Mouse (Mus musculus) hindbrain, embryonic 12.5 days (tissue): ENCODE data around the gene Gm15557. TPM values are rescaled to one million over a fixed set of nuclear protein-coding genes. Genes with fewer than 3 reads are reported as not detected.
"Not testable (repeated sequence)": the region's sequence is repeated elsewhere in the genome, so short reads cannot be mapped to it uniquely, and the experiment has no call there.

Source experiments
- ATAC-seq: fragments of 200-750 bp; cut with Nextera tagmentation; 2 replicates; pipeline ENCODE4 v1.8.0; 2017; ENCODE audit warnings: moderate TSS enrichment; ENCODE audit not compliant: low FRiP score
- H3K27ac ChIP-seq: fragments of 300-500 bp; sonication (generic); 2 replicates; pipeline ENCODE4 v1.5.1; 2016; ENCODE audit warnings: mild to moderate bottlenecking
- H3K27me3 ChIP-seq: fragments of 300-500 bp; sonication (generic); 2 replicates; pipeline ENCODE4 v1.6.1; 2016; ENCODE audit warnings: mild to moderate bottlenecking
- H3K36me3 ChIP-seq: fragments of 300-500 bp; sonication (generic); 2 replicates; pipeline ENCODE4 v1.6.1; 2016; ENCODE audit warnings: mild to moderate bottlenecking
- H3K4me1 ChIP-seq: fragments of 300-500 bp; sonication (generic); 2 replicates; pipeline ENCODE4 v1.6.1; 2016
- H3K4me2 ChIP-seq: fragments of 300-500 bp; sonication (generic); replicated peaks from 2 replicates; pipeline ENCODE4 v1.6.1; 2016; ENCODE audit warnings: mild to moderate bottlenecking
- H3K4me3 ChIP-seq: fragments of 300-500 bp; sonication (generic); 2 replicates; pipeline ENCODE4 v1.5.1; 2016; ENCODE audit warnings: mild to moderate bottlenecking
- H3K9ac ChIP-seq: fragments of 300-500 bp; sonication (generic); 2 replicates; pipeline ENCODE4 v1.6.1; 2016; ENCODE audit warnings: mild to moderate bottlenecking, moderate library complexity
- H3K9me3 ChIP-seq: fragments of 300-500 bp; sonication (generic); replicated peaks from 2 replicates; pipeline ENCODE4 v1.6.1; 2016; ENCODE audit warnings: mild to moderate bottlenecking
- WGBS: fragments of 180-500 bp; shearing (Covaris S2); methylation state at CpG from one replicate; pipeline ENCODE4 v1.1.7; 2016; 5-methylcytosine and 5-hydroxymethylcytosine counted together
- polyA plus RNA-seq: library from polyadenylated mRNA; unstranded; fragments of >200 nt; fragmentation: Nextera tagmentation; extraction: Ambion mirVana; gene quantifications from 2 replicates; pipeline ENCODE4 v1.2.1, GENCODE M21; 2016

Gene Gm15557
- polyA plus RNA-seq, result not detected in 2 replicates

GRCm38 (mm10) chr2:155940681-155941080 lies at the start of gene Gm15557:
Gene Gm15557, plus strand, starts transcription at chr2:155940728.
- Histone ChIP-seq H3K27ac (no peak within 1 kb of the TSS), H3K4me2 (no peak within 1 kb of the TSS), H3K9ac (no peak within 1 kb of the TSS), H3K9me3 (no peaks in the 10 kb centered on the region), H3K4me1 (peaks cover 22% of the 10 kb centered on the region), H3K27me3 (0 out of 2 replicates have a peak, but pooled peaks cover 8% of the 10 kb centered on the region), H3K4me3 (no peak within 1 kb of the TSS), H3K36me3 (no peaks in the 10 kb centered on the region)
- WGBS, result 85% methylated on average over 3 of the region's 3 CpGs
- ATAC-seq, result no peak

GRCm38 (mm10) chr2:155894307-155895045 lies 46.1 kb upstream of the Gm15557 start:
- 90% methylated on average over 13 of the region's 13 CpGs for WGBS
- Histone ChIP-seq H3K4me2 (no peak overlapping the region), H3K4me3 (no peak overlapping the region), H3K36me3 (peaks cover 38% of the 10 kb centered on the region), H3K27me3 (no peaks in the 10 kb centered on the region), H3K4me1 (no peaks in the 10 kb centered on the region), H3K9me3 (no peaks in the 10 kb centered on the region), H3K27ac (no peak overlapping the region), H3K9ac (no peak overlapping the region)
- no peak for ATAC-seq

DNA sequence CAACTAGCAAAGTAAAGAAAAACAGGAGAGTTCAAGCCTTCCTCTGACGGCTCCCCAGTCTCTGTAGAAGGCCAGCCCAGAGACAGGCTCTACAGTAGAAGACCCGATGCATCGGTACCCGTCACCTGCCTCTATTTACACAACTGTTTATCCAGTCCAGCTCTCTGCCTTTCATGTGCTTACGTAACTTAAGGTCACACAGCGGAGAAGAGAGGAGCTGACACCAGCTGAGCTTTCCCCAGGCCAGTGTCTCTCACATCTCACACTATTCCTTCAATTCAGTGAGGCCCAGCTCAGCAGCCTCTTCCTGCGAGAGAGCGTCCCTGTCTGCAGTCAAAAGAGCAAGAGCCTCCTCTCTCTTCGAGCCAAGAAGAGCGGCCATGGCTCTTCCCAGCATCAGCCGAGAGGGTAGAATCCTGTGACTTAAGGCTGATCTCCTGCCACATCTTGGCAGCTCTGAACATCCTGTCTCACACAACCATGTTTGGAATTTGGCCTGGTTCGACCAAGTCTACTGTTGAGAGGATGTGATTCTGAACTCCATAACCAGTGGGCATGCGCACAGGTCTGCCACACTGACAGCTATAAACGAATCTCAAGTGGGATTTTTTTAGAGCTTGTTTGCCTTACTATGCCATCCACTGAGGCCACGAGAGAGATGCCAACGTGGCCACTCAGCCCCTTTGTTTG lies 45.3 kb upstream of the Gm15557 start:
- Histone ChIP-seq H3K4me1 (no peaks in the 10 kb centered on the region), H3K27me3 (no peaks in the 10 kb centered on the region), H3K9ac (no peak overlapping the region), H3K4me2 (no peak overlapping the region), H3K4me3 (no peak overlapping the region), H3K9me3 (no peaks in the 10 kb centered on the region), H3K36me3 (peaks cover 38% of the 10 kb centered on the region), H3K27ac (no peak overlapping the region)
- no peak for ATAC-seq
- 93% methylated on average over 16 of the region's 16 CpGs for WGBS

GRCm38 (mm10) chr2:155902989-155903631 lies 37.4 kb upstream of the Gm15557 start:
- H3K36me3 ChIP-seq, result peaks cover 51% of the 10 kb centered on the region
- no peak overlapping the region for H3K4me3 ChIP-seq
- no peaks in the 10 kb centered on the region for H3K9me3 ChIP-seq
- no peak for ATAC-seq
- 90% methylated on average over 16 of the region's 16 CpGs for WGBS
- no peaks in the 10 kb centered on the region for H3K4me1 ChIP-seq
- no peak overlapping the region for H3K9ac ChIP-seq
- H3K4me2 ChIP-seq, result no peak overlapping the region
- H3K27me3 ChIP-seq, result no peaks in the 10 kb centered on the region
- no peak overlapping the region for H3K27ac ChIP-seq

GRCm38 (mm10) chr2:155903632-155904008 lies 36.9 kb upstream of the Gm15557 start:
- no peak for ATAC-seq
- Histone ChIP-seq H3K9me3 (no peaks in the 10 kb centered on the region), H3K9ac (no peak overlapping the region), H3K4me2 (no peak overlapping the region), H3K4me3 (no peak overlapping the region), H3K36me3 (peaks cover 50% of the 10 kb centered on the region), H3K27me3 (no peaks in the 10 kb centered on the region), H3K27ac (no peak overlapping the region), H3K4me1 (no peaks in the 10 kb centered on the region)
- WGBS, result 95% methylated on average over 6 of the region's 6 CpGs

GRCm38 (mm10) chr2:155914684-155915083 lies 25.8 kb upstream of the Gm15557 start:
- peaks cover 50% of the 10 kb centered on the region for H3K36me3 ChIP-seq
- H3K9me3 ChIP-seq, result no peaks in the 10 kb centered on the region
- no peaks in the 10 kb centered on the region for H3K4me1 ChIP-seq
- no peak overlapping the region for H3K27ac ChIP-seq
- no peaks in the 10 kb centered on the region for H3K27me3 ChIP-seq
- no peak overlapping the region for H3K9ac ChIP-seq
- WGBS, result 92% methylated on average over 6 of the region's 6 CpGs
- H3K4me2 ChIP-seq, result no peak overlapping the region
- H3K4me3 ChIP-seq, result no peak overlapping the region
- ATAC-seq, result no peak

- Histone ChIP-seq H3K27ac (no peak overlapping the region), H3K9me3 (no peaks in the 10 kb centered on the region), H3K4me2 (no peak overlapping the region), H3K36me3 (peaks cover 16% of the 10 kb centered on the region), H3K4me1 (no peaks in the 10 kb centered on the region; the same call in 1 of the 2 replicates), H3K4me3 (no peak overlapping the region), H3K27me3 (no peaks in the 10 kb centered on the region), H3K9ac (no peak overlapping the region)
- ATAC-seq, result no peak
- 95% methylated on average over 7 of the region's 7 CpGs for WGBS
Measured at GRCm38 (mm10) chr2:155923143-155923542, 17.4 kb upstream of the Gm15557 start.

GRCm38 (mm10) chr2:155925213-155925612 lies 15.3 kb upstream of the Gm15557 start:
- not testable (repeated sequence) for H3K27me3 ChIP-seq, H3K27ac ChIP-seq, H3K4me3 ChIP-seq, H3K9me3 ChIP-seq, H3K9ac ChIP-seq, ATAC-seq, H3K36me3 ChIP-seq, H3K4me2 ChIP-seq
- WGBS, result 98% methylated on average over 5 of the region's 6 CpGs
- peaks cover 10% of the 10 kb centered on the region for H3K4me1 ChIP-seq

- Histone ChIP-seq H3K9me3 (no peaks in the 10 kb centered on the region), H3K9ac (no peak overlapping the region), H3K27ac (no peak overlapping the region), H3K4me1 (peaks cover 15% of the 10 kb centered on the region), H3K4me2 (peak overlapping the region; percentile 78), H3K4me3 (peak overlapping the region; percentile 58), H3K36me3 (peaks cover 3% of the 10 kb centered on the region; the same call in 1 of the 2 replicates), H3K27me3 (0 out of 2 replicates have a peak, but pooled peaks cover 3% of the 10 kb centered on the region)
- no peak for ATAC-seq
- 78% methylated on average over 7 of the region's 7 CpGs for WGBS
Measured at GRCm38 (mm10) chr2:155928711-155929345, 11.7 kb upstream of the Gm15557 start.

DNA sequence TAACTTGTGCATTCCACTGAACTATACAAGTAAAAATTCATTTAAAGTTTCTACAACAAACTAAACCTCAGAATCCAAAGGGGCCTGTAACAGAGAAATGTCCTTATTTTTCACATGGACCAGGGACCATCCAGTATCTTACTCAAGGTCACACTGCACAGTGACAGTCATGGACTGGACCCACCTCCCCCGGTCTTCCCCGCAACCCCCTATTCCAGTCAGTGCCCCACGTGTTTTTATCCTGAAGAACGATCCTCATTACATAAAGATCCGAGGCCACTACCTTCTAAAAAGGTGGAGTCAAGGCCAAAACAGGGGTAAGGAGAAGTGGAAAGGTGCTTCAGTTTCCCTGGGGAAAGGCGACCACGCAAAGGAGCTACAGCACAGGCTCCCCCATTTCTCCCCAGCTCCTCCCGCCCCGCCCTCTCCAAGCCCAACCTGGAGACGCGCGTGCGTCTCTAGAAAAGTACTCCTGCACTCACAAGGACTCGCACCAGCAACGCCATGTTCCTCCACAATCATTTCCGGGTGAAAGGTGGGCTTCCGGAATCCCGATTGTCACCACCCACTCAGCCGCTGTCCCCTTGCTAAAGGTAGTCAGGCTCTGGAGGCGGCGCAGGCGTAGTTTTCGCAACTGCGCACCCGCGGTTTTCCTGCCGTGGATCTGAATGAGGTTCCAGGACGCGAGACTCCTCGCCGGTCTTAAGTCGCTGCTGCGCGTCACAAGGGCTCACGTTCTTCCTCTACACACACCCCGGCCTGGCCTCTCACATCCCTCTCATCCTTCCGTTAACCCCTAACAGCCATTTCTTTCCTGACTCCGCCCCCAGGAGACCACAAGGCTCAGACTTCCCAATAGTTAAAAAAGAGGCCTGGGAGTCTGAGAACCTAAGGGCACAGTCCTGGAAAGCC lies 10.7 kb upstream of the Gm15557 start, which contains the start of gene Uqcc1:
Uqcc1 (minus strand) TSS at position 780 of the 912 bp plus-strand sequence.
- Histone ChIP-seq H3K36me3 (no peaks in the 10 kb centered on the region), H3K4me3 (peak within 1 kb of the TSS; percentile 58), H3K4me2 (peak within 1 kb of the TSS; percentile 78), H3K9me3 (no peaks in the 10 kb centered on the region), H3K27me3 (0 out of 2 replicates have a peak, but pooled peaks cover 3% of the 10 kb centered on the region), H3K27ac (peak within 1 kb of the TSS; percentile 87), H3K9ac (peak within 1 kb of the TSS; percentile 60), H3K4me1 (peaks cover 15% of the 10 kb centered on the region)
- ATAC-seq, result peak; percentile 98
- WGBS, result under 1% methylated on average over 38 of the region's 38 CpGs

DNA sequence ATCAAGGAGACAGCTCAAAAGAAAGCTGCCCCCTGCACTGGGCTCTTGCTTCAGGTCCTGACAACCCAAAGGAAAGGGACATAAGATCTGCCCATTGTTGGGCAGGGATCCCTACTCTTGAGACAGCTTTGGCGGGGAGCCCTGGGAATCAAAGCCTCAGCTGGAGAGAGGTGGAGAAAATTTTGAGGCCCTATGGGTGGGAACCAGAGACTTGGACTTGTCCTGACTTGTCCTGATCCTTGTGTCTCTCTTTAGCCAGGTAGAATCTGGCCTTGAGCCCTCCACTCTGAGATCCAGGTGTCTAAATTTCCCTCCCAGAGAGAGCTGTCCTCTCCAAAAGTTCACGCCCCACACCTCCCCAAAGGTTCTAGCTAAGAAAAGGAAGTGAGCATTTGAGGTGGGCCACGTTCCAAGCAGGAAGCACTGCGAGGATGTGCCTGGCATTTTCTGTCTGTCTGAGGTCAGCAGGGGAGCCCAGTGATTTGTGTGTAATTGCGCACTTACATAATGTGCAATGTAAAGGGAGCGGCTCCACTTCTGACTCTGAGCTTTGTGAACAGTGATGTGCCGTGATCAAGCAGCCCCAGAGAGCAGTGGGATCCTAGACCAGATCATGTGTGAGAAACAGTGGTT lies 515 bp upstream of the Gm15557 start:
- WGBS, result 77% methylated on average over 7 of the region's 7 CpGs
- 0 out of 2 replicates have a peak, but pooled peaks cover 8% of the 10 kb centered on the region for H3K27me3 ChIP-seq
- no peak overlapping the region for H3K4me3 ChIP-seq
- H3K9me3 ChIP-seq, result no peaks in the 10 kb centered on the region
- H3K4me2 ChIP-seq, result no peak overlapping the region
- H3K36me3 ChIP-seq, result no peaks in the 10 kb centered on the region
- H3K9ac ChIP-seq, result no peak overlapping the region
- H3K27ac ChIP-seq, result no peak overlapping the region
- H3K4me1 ChIP-seq, result peaks cover 20% of the 10 kb centered on the region
- ATAC-seq, result no peak
